Comparison of ENCODE assay signal across 33 mouse cellular contexts in genomic region chr5:111860436-111860835, GRCm38 (mm10).
"Had no signal": no experiment of that assay in that cellular context is flagged by ENCODE, and none has a peak within 500 bp of the region (broad histone marks: within the 10 kb centered on the region; RNA-seq: fewer than 3 reads in every experiment).

No protein-coding gene starts in this region.

- H3K4me1 ChIP-seq: liver, embryonic 12.5 days; liver, embryonic 13.5 days; liver, embryonic 15.5 days; megakaryocyte, embryonic 14.5 days had no signal

- H3K9ac ChIP-seq: limb, embryonic 12.5 days; limb, embryonic 13.5 days; limb, embryonic 15.5 days; liver, embryonic 12.5 days; liver, embryonic 13.5 days; liver, embryonic 14.5 days; liver, embryonic 15.5 days; liver, postnatal 0 days; lung, embryonic 14.5 days; lung, embryonic 15.5 days; midbrain, embryonic 12.5 days; midbrain, embryonic 13.5 days; midbrain, embryonic 15.5 days; neural tube, embryonic 12.5 days; neural tube, embryonic 13.5 days had no signal

- DNase-seq: left cerebral cortex, postnatal 4 days; liver; liver, embryonic 13.5 days; liver, postnatal 0 days; lung, adult 18-20 months; lung, adult 2 months; lung, embryonic 14.5 days; lung, postnatal 10 days; lung, postnatal 14 days; lung, postnatal 36 days; lung, postnatal 4 days; midbrain, embryonic 14.5 days had no signal

- H3K27ac ChIP-seq: limb, embryonic 10.5 days; limb, embryonic 12.5 days; limb, embryonic 13.5 days; limb, embryonic 15.5 days; liver, embryonic 12.5 days; liver, embryonic 13.5 days; liver, embryonic 14.5 days; liver, embryonic 15.5 days; lung, embryonic 15.5 days; macrophage; midbrain, embryonic 10.5 days; midbrain, embryonic 12.5 days; midbrain, embryonic 13.5 days; midbrain, embryonic 15.5 days; neural tube, embryonic 12.5 days; neural tube, embryonic 13.5 days had no signal

- H3K4me3 ChIP-seq: limb, embryonic 10.5 days; limb, embryonic 12.5 days; limb, embryonic 13.5 days; limb, embryonic 15.5 days; liver, embryonic 12.5 days; liver, embryonic 13.5 days; liver, embryonic 15.5 days; lung, embryonic 15.5 days; megakaryocyte, embryonic 14.5 days; midbrain, embryonic 10.5 days; midbrain, embryonic 12.5 days; midbrain, embryonic 13.5 days; midbrain, embryonic 15.5 days; myocyte; neural tube, embryonic 12.5 days; neural tube, embryonic 13.5 days had no signal

- H3K27me3 ChIP-seq: liver, embryonic 12.5 days; liver, embryonic 13.5 days; liver, embryonic 15.5 days; lung, embryonic 15.5 days; midbrain, embryonic 15.5 days; neural tube, embryonic 12.5 days had no signal

- H3K9me3 ChIP-seq: limb, embryonic 10.5 days; limb, embryonic 12.5 days; limb, embryonic 13.5 days; limb, embryonic 15.5 days; liver, embryonic 12.5 days; liver, embryonic 13.5 days; liver, embryonic 15.5 days; lung, embryonic 15.5 days; midbrain, embryonic 10.5 days; midbrain, embryonic 12.5 days; midbrain, embryonic 13.5 days; midbrain, embryonic 15.5 days; neural tube, embryonic 12.5 days; neural tube, embryonic 13.5 days had no signal

- ATAC-seq: liver, embryonic 12.5 days; liver, postnatal 0 days; lung, postnatal 0 days; midbrain, embryonic 13.5 days; midbrain, embryonic 15.5 days; midbrain, embryonic 16.5 days had no signal

- H3K4me2 ChIP-seq: limb, embryonic 12.5 days; limb, embryonic 13.5 days; limb, embryonic 15.5 days; liver, embryonic 11.5 days; liver, embryonic 12.5 days; liver, embryonic 13.5 days; liver, embryonic 15.5 days; lung, embryonic 14.5 days; lung, embryonic 15.5 days; midbrain, embryonic 11.5 days; midbrain, embryonic 12.5 days; midbrain, embryonic 13.5 days; midbrain, embryonic 15.5 days; neural tube, embryonic 12.5 days; neural tube, embryonic 13.5 days had no signal

- H3K36me3 ChIP-seq: limb, embryonic 10.5 days; limb, embryonic 12.5 days; limb, embryonic 13.5 days; limb, embryonic 15.5 days; liver, embryonic 12.5 days; liver, embryonic 13.5 days; liver, embryonic 15.5 days; lung, embryonic 15.5 days; midbrain, embryonic 10.5 days; midbrain, embryonic 12.5 days; midbrain, embryonic 13.5 days; midbrain, embryonic 15.5 days; neural tube, embryonic 12.5 days; neural tube, embryonic 13.5 days had no signal
